Mouse (Mus musculus): ENCODE data around the gene Ckmt2. TPM values are rescaled to one million over a fixed set of nuclear protein-coding genes. Genes with fewer than 3 reads are reported as not detected.

Gene Ckmt2
- total and polyA plus RNA-seq, 3 experiments, result not detected

DNA sequence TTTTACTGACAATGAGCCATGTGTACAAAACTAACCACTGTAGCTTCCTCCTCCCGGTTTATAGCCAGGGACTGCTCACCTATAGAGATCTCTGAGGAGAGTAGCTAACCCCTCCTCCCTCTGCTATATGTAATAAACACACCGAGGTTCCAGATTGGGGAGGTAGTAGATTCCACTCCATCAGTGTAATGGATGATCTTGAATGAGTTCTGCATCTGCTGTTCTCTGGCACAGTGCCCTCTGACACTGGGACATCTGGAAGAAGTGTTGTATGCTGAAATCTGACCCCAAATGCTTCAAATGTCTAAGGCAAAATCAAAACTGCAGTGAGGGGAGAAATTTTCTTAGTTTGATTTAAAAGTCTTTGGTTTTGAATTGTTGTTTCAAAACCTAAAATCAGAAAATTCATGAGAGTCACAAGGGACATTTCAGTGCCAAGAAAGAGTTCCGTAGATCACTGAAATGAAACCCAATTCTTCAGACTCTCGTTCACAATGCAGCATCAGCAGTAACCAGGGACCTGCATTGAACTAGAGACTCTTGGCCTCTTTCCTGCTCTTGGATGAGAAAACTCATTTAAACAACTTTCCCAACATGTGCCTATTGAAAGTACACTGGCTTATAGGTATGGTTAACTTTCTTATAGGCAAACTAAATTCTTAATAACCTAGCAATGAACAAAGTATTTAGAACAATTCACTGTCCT, 51.7 kb downstream of the Ckmt2 start:
- H3K79me2 ChIP-seq (replicated peaks; ENCODE audit: control insufficient read depth, extremely low read depth, insufficient read depth, poor library complexity, severe bottlenecking), result no peaks in the 10 kb centered on the region
- no peak for DNase-seq (ENCODE audit: extremely low read depth)
- no peak overlapping the region for H3K4me3 ChIP-seq (replicated peaks in 1 of 3; ENCODE audit: low read depth in 2 of 3, low read length in 2 of 3, poor library complexity in 1 of 3)
- peaks cover 2% of the 10 kb centered on the region for H3K9me3 ChIP-seq (replicated peaks; ENCODE audit: low read length)
- no peak overlapping the region for H3K27ac ChIP-seq (ENCODE audit: insufficient read depth, low read depth)
- no peaks in the 10 kb centered on the region for H3K36me3 ChIP-seq (replicated peaks in 1 of 2; ENCODE audit: control insufficient read depth in 1 of 2, insufficient read depth in 1 of 2, low read length in 1 of 2)
- no peak overlapping the region for H3K4me2 ChIP-seq (ENCODE audit: insufficient read depth, low read depth, poor library complexity, severe bottlenecking)
- no peak overlapping the region for H3K9ac ChIP-seq (ENCODE audit: insufficient read depth, low read depth)
- in situ Hi-C loops (cut with MboI; ENCODE audit: low pct_ligation_motif_present, low pct_unique_long_range_greater_than_20kb, low sequenced_read_pairs) (no loop called here), dilution Hi-C loops (cut with MboI; ENCODE audit: extremely low pct_ligation_motif_present, extremely low pct_unique_long_range_greater_than_20kb, low sequenced_read_pairs) (no loop called here)
- no peaks in the 10 kb centered on the region for H3K27me3 ChIP-seq (replicated peaks)
- TF ChIP-seq E2F4 (IDR thresholded peaks at IDR 0.05; ENCODE audit: insufficient replicate concordance, low read depth, low read length) (no peak), MAX (IDR thresholded peaks at IDR 0.05; ENCODE audit: low read length) (no peak), JUND (conservative IDR thresholded peaks at IDR 0.05; ENCODE audit: low read depth, low read length) (no peak), POLR2A (IDR thresholded peaks at IDR 0.05; ENCODE audit: low read depth, low read length) (no peak)
- peaks cover 2 to 10% of the 10 kb centered on the region in 2 experiments; a peak in 2 of 4 replicates for H3K4me1 ChIP-seq (ENCODE audit: control insufficient read depth in 1 of 2, insufficient read depth in 2 of 2)

DNA sequence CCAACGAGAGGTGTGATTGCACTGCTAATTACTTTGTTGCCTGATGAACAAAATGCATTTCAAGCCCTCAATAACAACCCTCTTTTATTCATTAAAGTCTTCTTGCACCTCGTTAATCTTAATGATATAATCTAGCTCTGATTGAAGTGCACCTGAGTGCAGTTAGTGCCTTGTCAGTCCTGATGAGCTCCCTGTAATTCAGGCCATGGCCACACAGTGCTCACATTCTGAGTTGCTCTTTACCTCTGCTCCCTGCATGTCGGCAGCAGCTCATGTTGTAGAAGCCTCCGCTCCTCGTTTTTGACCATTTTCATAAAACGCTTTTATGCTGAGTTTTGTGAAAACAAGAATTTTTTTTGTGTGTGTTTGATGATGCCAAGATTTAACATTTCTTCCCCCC, 53.0 kb downstream of the Ckmt2 start:
- no peaks in the 10 kb centered on the region for H3K36me3 ChIP-seq (replicated peaks in 1 of 2; ENCODE audit: control insufficient read depth in 1 of 2, insufficient read depth in 1 of 2, low read length in 1 of 2)
- no peak for DNase-seq (ENCODE audit: extremely low read depth)
- dilution Hi-C loops (cut with MboI; ENCODE audit: extremely low pct_ligation_motif_present, extremely low pct_unique_long_range_greater_than_20kb, low sequenced_read_pairs), result no loop called here
- peaks cover 2 to 10% of the 10 kb centered on the region in 2 experiments; a peak in 2 of 4 replicates for H3K4me1 ChIP-seq (ENCODE audit: control insufficient read depth in 1 of 2, insufficient read depth in 2 of 2)
- in situ Hi-C loops (cut with MboI; ENCODE audit: low pct_ligation_motif_present, low pct_unique_long_range_greater_than_20kb, low sequenced_read_pairs), result no loop called here
- peaks cover 2% of the 10 kb centered on the region for H3K9me3 ChIP-seq (replicated peaks; ENCODE audit: low read length)
- H3K9ac ChIP-seq (ENCODE audit: insufficient read depth, low read depth), result no peak overlapping the region
- no peak overlapping the region for H3K4me2 ChIP-seq (ENCODE audit: insufficient read depth, low read depth, poor library complexity, severe bottlenecking)
- no peak overlapping the region for H3K27ac ChIP-seq (ENCODE audit: insufficient read depth, low read depth)
- TF ChIP-seq MAX (IDR thresholded peaks at IDR 0.05; ENCODE audit: low read length) (no peak), SMC3 (IDR thresholded peaks at IDR 0.05; ENCODE audit: low read depth, low read length) (no peak), PAX5 (IDR thresholded peaks at IDR 0.05; ENCODE audit: low read length) (no peak), ZKSCAN1 (IDR thresholded peaks at IDR 0.05; ENCODE audit: borderline replicate concordance, low read depth, low read length) (no peak), IRF4 (IDR thresholded peaks at IDR 0.05; ENCODE audit: low read depth, low read length) (no peak), TBP (conservative IDR thresholded peaks at IDR 0.05; ENCODE audit: low read depth, low read length) (no peak), NELFE (IDR thresholded peaks at IDR 0.05; ENCODE audit: low read depth, low read length) (no peak), BHLHE40 (IDR thresholded peaks at IDR 0.05; ENCODE audit: low read depth, low read length) (no peak), SIN3A (IDR thresholded peaks at IDR 0.05; ENCODE audit: low read length) (no peak), CHD2 (IDR thresholded peaks at IDR 0.05; ENCODE audit: low read length) (no peak)
- H3K27me3 ChIP-seq (replicated peaks), result no peaks in the 10 kb centered on the region
- no peaks in the 10 kb centered on the region for H3K79me2 ChIP-seq (replicated peaks; ENCODE audit: control insufficient read depth, extremely low read depth, insufficient read depth, poor library complexity, severe bottlenecking)
- H3K4me3 ChIP-seq (replicated peaks in 1 of 3; ENCODE audit: low read depth in 2 of 3, low read length in 2 of 3, poor library complexity in 1 of 3), result no peak overlapping the region

DNA sequence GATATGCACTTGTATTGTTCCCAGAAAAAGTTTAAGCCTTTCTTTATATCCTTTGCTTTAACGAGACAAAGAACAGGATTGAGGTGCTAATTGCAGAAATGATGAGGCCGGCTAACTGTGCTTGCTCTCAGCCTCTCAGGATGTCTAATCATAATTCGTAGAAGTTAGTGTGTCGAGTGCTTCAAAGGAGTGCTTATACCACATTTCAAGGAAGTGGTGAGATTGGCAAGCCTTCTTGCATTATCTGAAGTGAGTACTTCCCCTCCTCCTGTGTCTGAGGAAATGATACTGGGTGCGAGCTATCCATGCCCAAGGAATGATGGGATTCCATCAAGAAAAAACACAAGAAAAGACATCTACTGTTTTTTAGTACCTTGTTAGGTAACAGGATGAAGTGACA, 62.0 kb downstream of the Ckmt2 start:
- Histone ChIP-seq H3K27ac (ENCODE audit: insufficient read depth, low read depth) (no peak overlapping the region), H3K36me3 (replicated peaks in 1 of 2; ENCODE audit: control insufficient read depth in 1 of 2, insufficient read depth in 1 of 2, low read length in 1 of 2) (peaks cover 0 to 3% of the 10 kb centered on the region in 2 experiments), H3K9me3 (replicated peaks; ENCODE audit: low read length) (peaks cover 11% of the 10 kb centered on the region), H3K4me1 (ENCODE audit: control insufficient read depth in 1 of 2, insufficient read depth in 2 of 2) (no peaks in the 10 kb centered on the region), H3K27me3 (replicated peaks) (no peaks in the 10 kb centered on the region), H3K4me2 (ENCODE audit: insufficient read depth, low read depth, poor library complexity, severe bottlenecking) (no peak overlapping the region), H3K79me2 (replicated peaks; ENCODE audit: control insufficient read depth, extremely low read depth, insufficient read depth, poor library complexity, severe bottlenecking) (no peaks in the 10 kb centered on the region), H3K4me3 (replicated peaks in 1 of 3; ENCODE audit: low read depth in 2 of 3, low read length in 2 of 3, poor library complexity in 1 of 3) (no peak overlapping the region), H3K9ac (ENCODE audit: insufficient read depth, low read depth) (no peak overlapping the region)
- TF ChIP-seq KAT2A (IDR thresholded peaks at IDR 0.05; ENCODE audit: insufficient replicate concordance, low read length) (no peak), JUN (IDR thresholded peaks at IDR 0.05; ENCODE audit: insufficient read depth, low read depth, low read length) (no peak), NRF1 (IDR thresholded peaks at IDR 0.05; ENCODE audit: low read depth, low read length) (no peak), UBTF (IDR thresholded peaks at IDR 0.05; ENCODE audit: low read depth, low read length) (no peak), POLR2A (IDR thresholded peaks at IDR 0.05; ENCODE audit: low read depth, low read length) (no peak), CHD2 (IDR thresholded peaks at IDR 0.05; ENCODE audit: low read length) (no peak), MYC (IDR thresholded peaks at IDR 0.05; ENCODE audit: low read depth, low read length) (no peak), CTCF (conservative IDR thresholded peaks at IDR 0.05 in 1 of 2, IDR thresholded peaks at IDR 0.05 in 1 of 2; ENCODE audit: low read depth in 2 of 2, low read length in 2 of 2) (no peak), POLR2AphosphoS2 (IDR thresholded peaks at IDR 0.05; ENCODE audit: low read depth, low read length) (no peak), BHLHE40 (IDR thresholded peaks at IDR 0.05; ENCODE audit: low read depth, low read length) (no peak), JUND (conservative IDR thresholded peaks at IDR 0.05; ENCODE audit: low read depth, low read length) (no peak), ZMIZ1 (IDR thresholded peaks at IDR 0.05; ENCODE audit: low read depth, low read length) (no peak)
- in situ Hi-C loops (cut with MboI; ENCODE audit: low pct_ligation_motif_present, low pct_unique_long_range_greater_than_20kb, low sequenced_read_pairs), result no loop called here
- DNase-seq (ENCODE audit: extremely low read depth), result no peak
- dilution Hi-C loops (cut with MboI; ENCODE audit: extremely low pct_ligation_motif_present, extremely low pct_unique_long_range_greater_than_20kb, low sequenced_read_pairs), result no loop called here

Data from CH12.LX (cell line).